Mouse (Mus musculus) bone marrow, adult 2 months (tissue): ENCODE results near the gene Olfr284.

ENCODE experiments used
- CTCF ChIP-seq: fragments of 200-500 bp; IDR thresholded peaks from 2 replicates; pipeline ENCODE4 v1.5.1; 2011; ENCODE audit warnings: low read length, control low read depth; ENCODE audit not compliant: control insufficient read depth, insufficient read depth
- POLR2A ChIP-seq: fragments of 200-500 bp; IDR thresholded peaks from 2 replicates; pipeline ENCODE4 v1.6.1; 2011; ENCODE audit warnings: low read depth, mild to moderate bottlenecking, control low read depth, low read length, borderline replicate concordance; ENCODE audit not compliant: control insufficient read depth

DNA sequence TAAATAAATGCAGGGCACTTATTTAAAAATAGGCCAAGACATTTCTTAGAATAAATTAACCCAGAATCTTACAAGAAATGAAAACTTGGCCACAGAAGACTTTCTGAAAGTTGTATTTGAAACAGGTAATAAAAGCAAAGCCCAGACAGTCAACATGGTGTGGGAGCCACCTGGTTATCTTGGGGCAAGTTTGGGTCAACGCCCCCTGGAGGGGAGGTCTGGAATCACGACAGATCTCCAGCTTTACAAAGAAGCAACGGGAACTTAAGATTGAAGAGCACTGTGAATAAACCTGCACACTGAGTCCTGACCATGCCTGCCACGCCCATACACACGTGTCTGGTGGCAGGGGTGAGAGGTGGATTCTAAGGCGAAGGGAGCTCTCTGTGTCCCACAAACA, 25.1 kb downstream of the Olfr284 start:
- peak; percentile 30; the same call in 1 of the 2 replicates for TF ChIP-seq CTCF
- no peak for TF ChIP-seq POLR2A
